Mouse (Mus musculus) heart, adult 11 months (tissue): ENCODE data around the gene Ttc19.
"Not testable (repeated sequence)": the region's sequence is repeated elsewhere in the genome, so short reads cannot be mapped to it uniquely, and the experiment has no call there.

Source experiments
- DNase-seq: peaks from one replicate; pipeline ENCODE4 v3.0.0; 2022

Ttc19 gene

DNA sequence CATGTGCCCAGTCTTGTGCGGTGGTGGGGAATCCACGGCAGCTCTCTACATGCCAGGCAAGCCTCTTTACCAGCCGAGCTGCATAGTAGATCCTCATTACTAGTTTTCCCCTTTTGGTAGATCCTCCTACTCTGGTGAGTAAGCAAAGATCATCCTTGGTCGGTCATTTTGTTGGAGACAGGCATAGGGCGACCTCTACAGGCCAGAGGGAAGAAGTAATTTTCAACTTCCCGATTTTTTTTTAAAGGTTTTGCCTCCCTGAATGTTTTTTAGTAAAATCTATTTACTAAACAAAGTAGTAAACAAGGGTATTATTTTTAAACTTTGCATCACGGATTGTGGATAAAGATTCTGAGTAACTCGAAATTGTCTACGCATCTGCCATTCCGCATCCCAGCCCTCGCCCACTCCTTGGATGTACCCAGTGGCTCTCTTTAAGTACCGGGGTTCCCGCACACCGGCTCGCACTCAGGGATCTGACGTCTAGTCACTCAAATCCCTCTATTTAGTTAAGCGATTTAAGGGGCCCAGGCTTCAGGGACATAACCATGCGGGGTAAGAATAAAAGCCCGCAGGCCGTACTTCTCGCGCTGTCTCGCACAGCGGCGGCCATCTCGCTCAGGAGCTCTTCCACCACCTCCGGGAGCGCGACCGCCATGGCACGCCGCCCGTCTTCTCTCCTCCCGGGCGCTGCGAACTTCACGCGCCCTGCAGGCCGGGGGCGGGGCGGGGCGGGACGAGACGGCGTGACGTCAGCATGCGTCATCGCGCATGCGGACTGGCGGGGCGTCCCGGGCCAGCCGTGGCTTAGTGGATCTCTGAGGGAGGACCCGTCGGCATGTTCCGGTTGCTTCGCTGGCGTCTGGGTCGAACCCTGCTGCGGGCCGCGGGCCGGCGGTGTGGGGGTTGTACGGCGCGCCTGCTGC lies at the start of gene Ttc19, which contains the start of gene Zswim7:
Gene Ttc19 (plus strand): TSS at position 799 of the 926 bp plus-strand sequence.
Gene Zswim7 (minus strand): TSS at position 701 of the 926 bp plus-strand sequence.
- DNase-seq, result peak; percentile 99

DNA sequence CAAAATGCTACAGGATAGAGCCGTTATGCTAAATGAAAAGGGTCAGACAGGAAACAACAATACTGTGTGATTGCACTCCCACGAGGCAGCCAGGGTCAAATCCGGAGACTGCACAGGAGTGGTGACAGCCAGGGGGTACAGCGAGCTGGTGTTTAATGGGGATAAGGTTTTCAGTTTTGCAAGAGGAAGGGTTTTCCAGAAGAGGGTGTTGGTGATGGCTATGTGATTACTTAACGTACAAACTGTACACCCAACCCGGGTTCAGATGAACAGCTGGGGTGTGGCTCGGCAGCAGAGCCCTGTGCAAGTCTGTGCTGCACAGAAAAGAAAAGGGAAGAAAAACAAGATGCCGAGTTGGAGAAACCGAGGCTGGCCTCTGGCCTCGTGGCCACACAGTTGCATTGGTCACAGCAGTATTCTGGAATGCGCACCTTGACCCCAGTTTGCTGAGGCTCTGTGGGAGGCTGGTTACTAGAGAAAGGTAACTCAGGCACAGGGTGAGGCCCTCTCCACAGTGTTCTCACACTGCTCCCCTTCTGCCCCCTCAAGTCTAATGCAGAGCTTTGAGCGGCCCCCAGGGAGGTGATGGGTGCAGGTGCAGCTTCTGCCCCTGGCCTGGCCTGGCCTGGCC lies 40.5 kb upstream of the Ttc19 start:
- DNase-seq, result no peak

DNA sequence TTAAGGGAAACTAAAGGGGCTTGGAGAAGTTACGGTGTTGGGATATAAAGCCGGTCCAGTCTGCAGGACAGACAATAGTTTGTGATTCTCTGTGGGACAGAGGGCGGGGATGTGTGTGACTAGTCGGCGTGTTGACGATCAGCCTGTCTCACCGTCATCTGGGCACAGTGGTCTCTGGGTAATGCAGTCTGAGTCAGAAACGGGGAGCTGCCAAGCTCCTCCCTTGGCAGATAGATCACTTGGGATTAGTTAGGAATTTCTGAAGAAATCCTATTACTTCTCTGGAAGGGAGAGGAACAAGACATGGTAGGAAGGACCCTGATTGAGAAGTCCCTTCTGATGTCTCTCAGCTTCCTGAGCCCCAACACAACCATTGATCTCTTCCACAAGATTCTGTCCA lies 37.4 kb upstream of the Ttc19 start:
- DNase-seq, result no peak

DNA sequence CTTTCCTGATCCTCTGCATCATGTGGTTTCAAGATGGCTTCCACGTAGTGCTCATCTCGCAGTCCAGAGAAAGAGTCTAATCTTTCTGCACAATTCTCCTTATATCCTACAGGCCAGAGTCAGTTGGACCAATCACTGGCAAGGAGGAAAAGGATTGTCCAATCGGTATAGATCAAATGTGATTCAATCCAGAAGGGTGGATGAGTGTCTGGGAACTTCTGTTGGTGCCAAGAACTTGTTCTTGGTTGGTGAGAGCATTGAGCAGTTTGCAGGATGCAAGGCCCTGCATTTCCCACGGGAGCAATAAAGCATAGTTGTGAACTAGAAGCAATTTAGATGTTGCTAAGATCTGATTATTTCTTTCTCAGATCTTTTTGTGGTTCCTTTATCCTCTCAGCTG lies 36.8 kb upstream of the Ttc19 start:
- no peak for DNase-seq

DNA sequence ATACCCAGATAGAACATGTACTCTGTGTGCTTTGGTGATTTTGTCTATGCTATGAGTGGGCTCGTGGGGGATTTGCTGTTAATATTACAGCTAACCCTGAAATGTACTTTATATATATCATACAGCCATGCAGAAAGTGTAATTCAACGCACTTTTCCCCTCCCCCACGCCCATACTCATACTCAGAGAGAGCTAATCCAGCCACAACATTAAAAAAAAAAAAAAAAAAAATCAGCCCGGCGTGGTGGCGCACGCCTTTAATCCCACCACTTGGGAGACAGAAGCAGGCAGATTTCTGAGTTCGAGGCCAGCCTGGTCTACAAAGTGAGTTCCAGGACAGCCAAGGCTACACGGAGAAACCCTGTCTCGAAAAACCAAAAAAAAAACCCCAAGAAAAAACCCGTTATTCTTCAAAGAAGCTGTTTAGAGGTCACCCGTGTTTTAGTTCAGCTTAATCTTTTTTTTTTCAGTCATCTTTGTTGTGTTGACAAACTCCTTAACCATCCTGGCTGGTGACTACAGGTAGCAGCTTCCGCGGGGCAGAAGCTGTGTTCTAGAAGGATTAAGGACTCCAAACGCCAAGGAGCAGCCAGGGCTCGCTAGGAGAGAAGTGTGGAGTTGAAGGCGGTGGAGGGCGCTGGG lies 33.4 kb upstream of the Ttc19 start:
- DNase-seq, result no peak

DNA sequence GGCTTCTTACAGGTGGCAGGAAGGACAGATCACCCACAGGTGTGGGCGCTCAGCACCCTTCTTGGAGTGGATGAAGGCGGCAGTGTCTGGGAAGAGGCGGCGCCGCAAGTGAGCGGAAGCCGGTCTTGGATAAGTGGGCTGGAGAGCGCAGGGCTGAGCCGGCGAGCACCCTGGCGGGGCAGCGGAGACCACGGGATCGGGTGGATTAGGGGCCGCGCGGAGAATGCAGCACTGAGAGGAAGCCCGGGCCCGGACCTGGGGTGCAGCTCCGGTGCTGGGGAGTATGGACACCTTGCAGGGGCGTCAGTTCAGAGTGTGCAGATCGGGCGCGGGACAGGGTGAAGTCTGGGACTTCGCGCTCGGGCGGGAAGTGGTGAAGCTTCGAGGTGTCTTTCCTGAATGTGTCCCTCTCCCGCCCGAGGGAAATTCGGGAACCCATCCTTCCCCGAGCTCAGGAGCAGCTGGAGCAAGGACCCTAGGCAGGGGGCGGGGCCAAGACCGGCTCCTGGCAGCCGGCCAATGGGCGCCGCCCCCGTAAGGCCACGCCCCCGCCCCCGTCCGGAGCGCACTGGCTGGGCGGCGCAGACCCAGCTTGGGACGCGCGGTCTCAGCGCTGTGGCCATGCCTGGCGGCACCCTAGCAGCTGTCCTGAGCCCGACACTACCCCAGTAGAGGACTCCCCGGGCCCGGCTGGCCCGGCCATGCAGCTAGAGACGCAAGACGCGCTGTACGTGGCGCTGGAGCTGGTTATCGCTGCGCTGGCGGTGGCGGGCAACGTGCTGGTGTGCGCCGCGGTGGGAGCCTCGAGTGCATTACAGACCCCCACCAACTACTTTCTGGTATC lies 32.6 kb upstream of the Ttc19 start, which contains the start of gene Adora2b:
Gene Adora2b (plus strand): TSS at position 584 of the 844 bp plus-strand sequence.
- peak; percentile 97 for DNase-seq

DNA sequence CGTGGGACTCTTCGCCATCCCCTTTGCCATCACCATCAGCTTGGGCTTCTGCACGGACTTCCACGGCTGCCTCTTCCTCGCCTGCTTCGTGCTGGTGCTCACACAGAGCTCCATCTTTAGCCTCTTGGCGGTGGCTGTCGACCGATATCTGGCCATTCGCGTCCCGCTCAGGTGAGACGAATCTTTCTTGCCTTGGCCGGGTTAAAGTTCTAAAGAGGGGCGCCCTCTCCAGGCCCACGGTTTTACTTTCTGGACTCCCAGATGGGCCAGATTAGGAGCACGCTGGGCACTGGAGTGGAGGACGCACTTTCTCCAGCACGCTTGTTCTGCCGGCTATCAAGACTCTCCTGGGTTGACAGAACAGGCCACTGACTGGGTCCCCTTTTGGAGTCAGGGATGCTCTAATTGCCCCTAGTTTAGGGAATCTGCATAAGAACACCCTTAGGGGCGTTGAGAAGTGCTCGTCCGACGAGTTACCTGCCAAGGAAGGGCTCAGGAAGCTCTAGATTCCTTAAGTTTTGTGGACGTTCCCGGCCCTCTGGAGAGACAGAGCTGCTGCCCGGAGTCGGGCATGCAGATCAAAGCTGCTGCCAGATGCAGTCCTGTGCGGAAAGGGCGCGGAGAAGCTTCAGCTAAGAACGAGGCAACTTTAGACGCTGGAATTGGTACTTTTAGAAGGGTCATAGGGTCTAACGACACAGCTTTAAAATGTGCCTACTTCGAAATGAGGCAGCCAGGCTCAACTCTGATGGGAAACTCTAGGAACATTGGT lies 31.8 kb upstream of the Ttc19 start:
- DNase-seq, result no peak

DNA sequence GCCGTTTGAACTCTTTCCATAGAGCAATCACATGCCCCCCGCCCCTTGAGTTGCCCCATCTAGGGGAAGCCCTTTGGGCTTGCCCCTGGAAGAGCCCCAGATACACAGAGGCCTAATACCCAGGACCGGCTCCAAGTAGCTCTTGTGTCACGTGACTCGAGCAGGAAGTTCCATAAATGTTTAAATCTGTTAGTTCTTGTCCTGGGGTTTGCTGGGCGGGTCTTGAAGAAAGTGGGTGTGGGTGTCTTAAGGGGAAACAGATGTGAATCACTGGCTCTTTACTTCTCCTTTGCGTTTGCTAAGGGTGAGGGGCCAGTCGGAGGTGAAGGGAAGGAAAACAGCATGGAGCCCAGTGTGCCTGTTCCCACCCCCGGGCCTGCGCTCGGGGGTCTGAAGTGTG lies 30.2 kb upstream of the Ttc19 start:
- DNase-seq, result peak; percentile 96

DNA sequence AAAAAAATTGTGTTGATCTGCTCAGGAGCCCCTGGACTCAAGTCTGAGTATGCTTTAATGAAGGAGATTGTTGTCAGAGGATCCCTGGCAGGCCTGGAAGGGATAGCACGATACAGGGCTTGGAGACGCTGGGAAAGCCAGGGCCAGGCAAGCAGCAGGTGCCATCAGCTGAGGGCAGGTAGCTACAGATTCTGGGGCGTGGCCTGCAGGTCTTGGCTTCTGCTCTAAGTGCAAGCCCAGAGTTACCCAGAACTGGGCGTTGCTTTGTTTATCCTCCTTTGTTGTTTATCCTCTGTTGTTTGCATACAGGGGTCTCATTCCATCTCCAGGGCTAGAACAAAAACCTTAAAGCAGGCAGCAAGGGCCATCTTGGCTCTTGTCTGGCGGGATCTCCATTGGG lies 27.9 kb upstream of the Ttc19 start:
- DNase-seq, result no peak

DNA sequence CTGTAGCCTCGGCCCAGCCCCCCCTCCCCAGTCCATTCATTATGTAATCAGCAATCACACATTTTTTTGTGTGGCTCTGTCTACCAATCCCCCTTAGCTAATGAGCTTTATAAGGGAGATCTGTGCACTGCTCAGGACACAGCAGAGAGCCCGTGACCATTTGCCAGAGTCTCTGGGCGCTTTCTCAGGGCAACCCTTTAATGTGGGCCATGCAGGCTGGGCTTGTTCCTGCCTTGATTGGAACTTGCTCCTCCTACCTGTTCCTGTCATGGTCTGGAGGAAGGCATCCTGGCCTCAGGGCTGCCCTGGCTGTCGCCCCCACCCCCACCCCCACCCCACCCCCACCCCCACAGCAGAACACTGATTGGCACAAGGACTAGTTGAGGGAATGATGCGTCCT lies 22.1 kb upstream of the Ttc19 start:
- DNase-seq, result no peak

DNA sequence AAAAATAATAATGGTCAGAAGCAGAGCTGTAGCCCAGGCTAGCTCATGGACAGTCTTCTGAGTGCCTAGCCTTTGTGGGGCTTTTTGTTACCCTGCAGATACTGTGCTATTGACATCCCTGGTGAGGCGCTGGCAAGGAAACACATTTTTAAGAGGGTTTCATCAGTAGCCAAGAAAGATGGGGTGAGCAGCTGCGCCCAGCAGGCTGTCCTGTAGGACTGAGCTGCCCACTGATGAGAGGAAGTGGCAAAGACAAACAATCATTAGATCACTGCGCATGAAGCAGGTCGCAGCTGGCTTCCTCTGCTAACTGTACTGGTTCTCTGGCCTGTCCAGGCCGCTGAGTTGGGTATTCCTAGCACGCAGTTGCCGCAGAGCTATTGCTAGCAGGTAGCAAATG lies 17.7 kb upstream of the Ttc19 start:
- DNase-seq, result no peak

DNA sequence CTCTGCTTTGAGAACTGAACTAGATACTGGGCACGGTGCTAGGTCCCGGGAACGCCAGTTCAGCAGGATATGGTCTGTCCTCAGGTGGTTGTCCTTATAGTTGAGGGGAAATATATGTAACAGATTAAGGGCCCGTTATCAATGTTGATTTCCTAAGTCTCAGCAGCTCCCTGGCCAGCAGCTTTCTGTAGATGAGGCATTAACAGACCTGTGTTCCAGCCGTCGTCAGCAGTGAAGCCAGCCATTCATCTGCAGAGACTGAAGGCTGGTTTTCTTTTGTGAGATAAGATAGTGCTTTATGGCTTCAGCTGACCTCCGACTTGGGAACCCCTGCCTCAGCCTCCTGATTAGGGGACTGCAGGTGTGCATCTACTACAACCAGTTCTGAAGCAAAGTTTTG lies 17.3 kb upstream of the Ttc19 start:
- no peak for DNase-seq

DNA sequence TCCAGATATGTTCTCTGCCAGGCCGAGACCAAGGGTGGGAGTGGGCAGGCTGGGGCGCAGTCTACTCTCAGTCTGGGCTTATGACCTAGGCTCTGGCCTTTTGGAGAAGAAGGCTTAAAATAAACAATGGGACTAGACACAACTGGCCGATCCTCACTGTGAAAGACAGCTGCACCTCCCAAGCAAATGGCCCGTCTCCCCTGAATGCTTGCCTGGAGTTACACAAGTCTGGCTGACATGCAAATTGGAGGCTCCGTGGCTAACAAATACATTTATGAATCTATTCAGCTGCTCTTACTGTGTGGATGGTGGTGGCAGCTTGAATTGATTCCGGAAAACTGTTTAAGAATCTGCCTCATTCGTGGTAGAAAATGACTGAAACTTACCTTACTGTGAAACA lies 15.6 kb upstream of the Ttc19 start:
- no peak for DNase-seq

DNA sequence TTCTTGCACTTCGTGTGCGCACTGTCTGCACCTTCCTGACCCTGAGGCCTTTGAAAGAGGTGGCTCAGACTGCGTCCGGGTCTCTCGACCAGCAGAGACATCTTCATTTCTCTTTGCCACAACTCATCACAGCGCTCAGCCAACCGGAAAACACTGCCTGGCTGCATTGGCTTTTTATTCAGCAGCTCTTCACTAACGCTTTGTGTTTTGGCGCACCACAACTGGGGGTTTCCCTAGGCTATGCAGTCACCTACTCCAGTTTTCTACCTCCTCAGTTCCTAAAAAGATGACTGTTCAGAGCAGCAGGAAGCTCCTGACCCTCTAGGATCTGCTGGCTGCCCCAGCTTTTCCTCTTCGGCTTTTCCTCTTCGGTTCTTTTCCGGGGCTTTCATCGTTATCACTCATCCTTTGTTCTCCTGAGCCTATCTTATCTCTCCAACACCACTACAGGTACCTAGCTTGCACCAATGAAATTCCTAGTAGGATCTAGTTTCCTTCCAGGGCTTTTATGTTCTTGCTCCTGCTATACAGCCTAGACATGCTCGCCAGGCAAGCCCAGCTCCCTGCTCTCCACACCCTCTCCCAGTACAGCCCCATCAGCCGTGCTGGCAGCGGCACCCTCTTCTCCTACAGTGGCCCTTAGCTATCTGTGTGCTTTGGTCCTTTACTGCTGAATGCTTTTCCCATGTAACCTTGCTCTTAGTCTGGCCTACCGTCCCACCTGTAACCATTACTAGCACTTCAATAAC lies 14.6 kb upstream of the Ttc19 start:
- no peak for DNase-seq

DNA sequence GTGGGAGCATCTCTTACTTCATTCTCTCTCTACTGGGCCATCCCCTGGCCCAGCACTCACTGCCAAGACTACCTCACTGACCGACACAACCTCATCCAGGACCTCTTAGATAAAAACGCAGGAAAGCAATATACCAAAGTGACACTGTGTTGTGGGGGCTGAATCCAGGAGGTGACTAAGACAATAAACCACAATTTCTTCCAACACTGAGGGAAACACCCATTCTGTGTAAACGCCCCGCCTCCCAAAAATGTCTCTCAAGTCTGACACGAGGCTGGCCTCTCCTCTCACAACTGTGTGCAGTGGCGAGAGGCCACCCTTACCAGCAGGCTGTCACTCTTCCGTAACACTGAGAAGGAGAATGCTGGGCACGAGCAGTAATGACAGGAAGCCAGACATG lies 12.9 kb upstream of the Ttc19 start:
- DNase-seq, result no peak

DNA sequence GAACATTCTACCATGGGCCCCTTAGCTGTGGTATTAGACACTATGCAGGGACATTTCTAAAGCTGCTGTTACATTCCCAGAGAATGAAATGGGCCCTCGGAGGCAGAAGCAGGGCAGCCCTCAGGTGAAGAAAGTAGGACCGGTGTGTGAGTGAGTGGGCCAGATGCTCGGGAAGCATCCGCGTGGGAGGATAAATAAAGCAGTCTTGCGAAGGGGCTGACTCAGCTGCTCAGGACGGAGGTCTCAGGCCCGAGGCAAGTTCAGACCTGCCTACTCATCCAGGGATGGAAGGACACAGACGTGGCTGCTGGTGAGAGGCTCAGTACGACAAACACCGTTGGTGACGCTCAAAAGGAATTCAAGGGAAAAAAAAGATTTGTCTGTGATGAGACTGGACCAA lies 12.2 kb upstream of the Ttc19 start:
- no peak for DNase-seq

DNA sequence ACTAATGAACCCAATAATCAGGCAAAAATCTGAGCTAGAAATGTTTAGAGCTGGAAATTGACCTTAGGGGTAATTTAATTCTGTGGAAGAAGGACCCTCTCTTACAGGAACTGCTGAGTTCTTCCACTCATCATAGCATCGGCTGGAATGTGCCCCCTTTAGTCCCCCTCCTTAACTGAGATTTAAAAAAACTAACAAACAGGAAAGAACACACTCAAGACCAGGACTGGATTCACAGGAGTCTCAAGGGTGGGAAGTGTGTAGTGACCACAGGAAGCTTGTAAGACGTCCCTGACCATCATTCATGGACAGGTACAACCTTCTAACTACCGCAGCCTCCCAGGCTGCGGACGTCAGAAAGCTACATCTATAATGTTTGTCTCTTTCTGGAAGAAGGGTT lies 10.4 kb upstream of the Ttc19 start:
- DNase-seq, result no peak

DNA sequence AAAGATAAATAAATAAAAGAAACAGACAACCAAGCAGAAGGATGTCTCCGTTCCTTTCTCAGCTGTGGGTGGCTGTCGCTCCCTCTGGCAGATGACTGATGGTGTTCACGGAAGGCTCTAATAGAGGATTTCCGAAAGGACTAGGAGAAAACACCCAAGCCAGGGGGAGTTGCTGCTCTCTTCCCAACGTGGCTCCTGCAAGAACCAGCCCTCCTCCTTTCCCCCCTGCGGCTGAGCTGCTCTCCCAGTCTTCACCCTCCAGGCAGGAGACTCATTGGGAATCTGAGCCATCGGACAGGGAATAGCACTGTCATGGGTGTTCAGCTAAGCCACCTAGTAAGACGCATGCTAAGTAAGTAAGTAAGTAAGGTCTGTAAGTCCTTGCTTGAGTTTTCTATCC lies 4.2 kb upstream of the Ttc19 start:
- DNase-seq, result no peak

DNA sequence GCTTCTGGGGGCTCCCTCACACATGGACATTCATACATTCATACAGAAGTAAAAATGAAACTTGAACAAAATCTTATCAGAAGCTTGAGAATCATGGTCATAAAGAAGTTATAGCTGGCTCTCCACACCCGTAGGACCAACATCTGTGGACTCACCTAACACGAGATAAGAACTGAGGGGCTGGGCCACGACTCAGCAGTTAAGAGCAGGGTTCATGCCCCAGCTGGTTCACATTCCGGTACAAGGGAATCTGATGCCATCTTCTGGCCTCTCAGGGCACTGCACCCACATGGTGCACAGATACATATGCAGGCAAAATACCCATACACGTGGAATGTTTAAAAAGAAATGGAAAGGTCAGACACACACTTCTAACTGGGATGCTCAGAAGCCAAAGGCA lies 3.2 kb upstream of the Ttc19 start:
- DNase-seq, result no peak

DNA sequence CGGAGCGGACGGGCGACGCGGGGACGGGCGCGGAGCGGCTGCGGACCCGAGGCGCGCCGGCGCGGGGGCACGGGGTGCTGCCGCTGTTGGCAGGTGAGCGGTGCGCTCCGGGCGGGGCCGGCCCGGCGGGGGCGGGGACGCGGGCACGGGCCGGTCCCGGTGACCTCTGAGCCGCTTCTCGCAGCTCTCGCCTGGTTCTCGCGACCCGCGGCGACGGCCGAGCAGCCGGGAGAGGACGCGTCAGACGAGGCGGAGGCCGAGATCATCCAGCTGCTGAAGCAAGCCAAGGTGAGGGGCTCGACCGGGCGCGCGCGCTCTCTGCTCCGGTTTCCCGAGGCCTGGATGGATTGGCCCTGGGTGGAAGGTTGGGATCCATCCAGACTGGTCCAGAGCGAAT lies 326 bp downstream of the Ttc19 start:
- DNase-seq, result no peak

DNA sequence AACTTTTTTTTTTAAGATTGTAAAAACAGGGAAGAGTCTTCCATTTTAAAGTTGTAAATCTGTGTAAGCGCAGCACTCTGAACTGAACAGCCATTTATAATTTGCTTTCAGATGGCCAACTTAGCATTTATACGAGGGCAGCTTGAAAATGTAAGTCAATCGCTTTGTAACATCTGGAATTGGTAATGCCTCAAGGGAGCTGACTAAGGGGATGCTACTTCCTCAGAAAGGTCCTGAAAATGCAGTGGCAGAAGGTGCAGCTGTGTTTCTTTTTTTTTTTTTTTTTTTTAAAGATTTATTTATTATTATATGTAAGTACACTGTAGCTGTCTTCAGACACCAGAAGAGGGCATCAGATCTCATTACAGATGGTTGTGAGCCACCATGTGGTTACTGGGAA lies 2.7 kb downstream of the Ttc19 start:
- not testable (repeated sequence) for DNase-seq
